Mouse (Mus musculus) ES-E14 (cell line): ENCODE data around the gene Vangl1.

Experiments used
- MAFK ChIP-seq: IDR thresholded peaks from 2 replicates; pipeline ENCODE4 v1.6.1; 2014; ENCODE audit warnings: mild to moderate bottlenecking, low read depth, low read length, inconsistent platforms; ENCODE audit not compliant: insufficient read depth
- ZNF384 ChIP-seq: IDR thresholded peaks from 2 replicates; pipeline ENCODE4 v1.6.1; 2012; ENCODE audit warnings: low read depth, low read length, inconsistent platforms

- TF ChIP-seq ZNF384 (no peak), MAFK (no peak)
These were observed 10.2 kb upstream of the Vangl1 start for GRCm38 (mm10) chr3:102214736-102215135.
